Comparison of ENCODE assay signal across 9 mouse cellular contexts in genomic region chr16:37812474-37812886, GRCm38 (mm10). TPM values are rescaled to one million over a fixed set of nuclear protein-coding genes. Genes with fewer than 3 reads are reported as not detected.
DNase-seq lines count a peak whose midpoint lies in the region; ATAC-seq and TF ChIP-seq lines count a peak whose summit lies in the region.
"Had no signal": no experiment of that assay in that cellular context is flagged by ENCODE, and none has a peak within 500 bp of the region (broad histone marks: within the 10 kb centered on the region; RNA-seq: fewer than 3 reads in every experiment).

No protein-coding gene starts in this region.

- H3K9ac ChIP-seq in MEL (ENCODE audit: control insufficient read depth, low read depth, low read length, poor library complexity, severe bottlenecking): no peak overlapping the region
- H3K9ac ChIP-seq in stomach, embryonic 16.5 days (ENCODE audit: low read length): 0 out of 2 replicates have a peak overlapping the region, but pooled peaks have one; percentile 25

- H3K4me3 ChIP-seq in MEL (ENCODE audit: control insufficient read depth in 1 of 2, insufficient read depth in 1 of 2, low read depth in 2 of 2, low read length in 2 of 2): no peak overlapping the region
- no peak overlapping the region for H3K4me3 ChIP-seq in stomach, embryonic 16.5 days (replicated peaks; ENCODE audit: low read length)
- H3K4me3 ChIP-seq: erythroblast, embryonic 14.5 days had no signal

- no peaks in the 10 kb centered on the region for H3K79me2 ChIP-seq in MEL (ENCODE audit: control insufficient read depth, insufficient read depth, low read length, poor library complexity)

- TF ChIP-seq CTCF in MEL (IDR thresholded peaks at IDR 0.05 in 2 of 3, conservative IDR thresholded peaks at IDR 0.05 in 1 of 3; ENCODE audit: control insufficient read depth in 1 of 3, insufficient read depth in 1 of 3, low read depth in 2 of 3, low read length in 3 of 3, poor library complexity in 1 of 3, severe bottlenecking in 1 of 3): no peak; a peak in 1 of 6 replicates

- peak; percentile 69 for DNase-seq in A20 (ENCODE audit: low read depth, low spot score)
- DNase-seq in MEL (ENCODE audit: low read depth, low spot score): no peak
- DNase-seq in heart, postnatal 4 days: peak; percentile 48
- DNase-seq in layer of hippocampus, adult 18-20 months (ENCODE audit: low spot score in 2 of 2): peak; percentile 64 to 84
- DNase-seq in lung, postnatal 10 days: peak; percentile 36
- DNase-seq in gastrocnemius, adult 8-10 months (ENCODE audit: low spot score in 2 of 2): no peak

- TF ChIP-seq RAD21 in MEL (IDR thresholded peaks at IDR 0.05; ENCODE audit: low read depth, low read length): peak; percentile 9

- no peak overlapping the region for H3K27ac ChIP-seq in MEL (ENCODE audit: control insufficient read depth, low read depth, low read length)
- H3K27ac ChIP-seq in stomach, embryonic 16.5 days (ENCODE audit: low read length): no peak overlapping the region

- TF ChIP-seq EP300 in MEL (IDR thresholded peaks at IDR 0.05; ENCODE audit: low read depth in 1 of 2, low read length in 2 of 2): no peak

- peaks cover 0 to 3% of the 10 kb centered on the region in 2 experiments; a peak in 2 of 4 replicates for H3K36me3 ChIP-seq in MEL (ENCODE audit: control insufficient read depth in 1 of 2, insufficient read depth in 2 of 2, low read length in 2 of 2)
- no peaks in the 10 kb centered on the region for H3K36me3 ChIP-seq in stomach, embryonic 16.5 days (ENCODE audit: control insufficient read depth, insufficient read depth, low read length)

- TF ChIP-seq POLR2A in MEL (IDR thresholded peaks at IDR 0.05; ENCODE audit: control insufficient read depth in 1 of 2, insufficient read depth in 1 of 2, low read depth in 1 of 2, low read length in 2 of 2, poor library complexity in 1 of 2): no peak

- no peak overlapping the region for H3K4me2 ChIP-seq in stomach, embryonic 16.5 days (ENCODE audit: low read depth, low read length)

- no peaks in the 10 kb centered on the region for H3K9me3 ChIP-seq in MEL (replicated peaks; ENCODE audit: insufficient read depth, low read length)
- H3K9me3 ChIP-seq in stomach, embryonic 16.5 days (replicated peaks; ENCODE audit: control insufficient read depth, low read length): no peaks in the 10 kb centered on the region

- 47% methylated on average over 9 of the region's 9 CpGs for WGBS in stomach, embryonic 16.5 days

- H3K4me1 ChIP-seq in MEL (ENCODE audit: control insufficient read depth in 1 of 2, insufficient read depth in 2 of 2, low read length in 2 of 2): no peaks in the 10 kb centered on the region
- peaks cover 39% of the 10 kb centered on the region for H3K4me1 ChIP-seq in stomach, embryonic 16.5 days (ENCODE audit: control insufficient read depth, insufficient read depth, low read length)

- peak; percentile 48 for ATAC-seq in common myeloid progenitor, adult 5-6 weeks (replicated peaks; ENCODE audit: low read depth, poor library complexity, severe bottlenecking)
- ATAC-seq in stomach, embryonic 16.5 days (ENCODE audit: insufficient read depth, low FRiP score): no peak

- H3K27me3 ChIP-seq in MEL (ENCODE audit: control insufficient read depth in 1 of 2, insufficient read depth in 2 of 2, low read length in 2 of 2): no peaks in the 10 kb centered on the region; a peak in 1 of 4 replicates
- no peaks in the 10 kb centered on the region for H3K27me3 ChIP-seq in stomach, embryonic 16.5 days (ENCODE audit: control insufficient read depth, insufficient read depth, low read length)

TF ChIP-seq in MEL, 35 proteins besides CTCF, POLR2A, EP300 and RAD21:
- TF ChIP-seq USF2 (IDR thresholded peaks at IDR 0.05; ENCODE audit: borderline replicate concordance in 1 of 2, insufficient read depth in 1 of 2, low read depth in 1 of 2, low read length in 2 of 2): no peak
- 0 out of 2 replicates have a peak, but pooled peaks have one; percentile 5 for TF ChIP-seq SMC3 (IDR thresholded peaks at IDR 0.05; ENCODE audit: low read depth, low read length)
TF ChIP-seq in MEL: peak in this region for 1.

RNA-seq across cellular contexts. Expression of gene Fstl1, which starts 35.8 kb away (rescaled TPM):
- 0.08 TPM in 1 of 2 replicates, not detected in the other for total RNA-seq in MEL (2012; rRNA removed)
- polyA plus RNA-seq in MEL (2012; ENCODE audit: insufficient read depth in 1 of 2, insufficient read length in 2 of 2, low read depth in 1 of 2, low replicate concordance in 2 of 2, missing spikeins in 1 of 2): under 1 TPM in 1 of 2 experiments, not detected in 1; 0.35 TPM
- 0.53 and 1.0 TPM in 2 replicates for total RNA-seq in common myeloid progenitor, adult 5-6 weeks (2017)
- total RNA-seq in heart, postnatal 4 days (2021): 100 to 1,000 TPM; 457 to 460 TPM
- 10 to 100 TPM; 31.3 to 34.0 TPM for total RNA-seq in layer of hippocampus, adult 18-20 months (2021)
- 417 and 440 TPM in 2 replicates for polyA plus RNA-seq in stomach, embryonic 16.5 days (2015; fragmentation: Nextera tagmentation; extraction: Ambion mirVana)
- 10 to 100 TPM; 19.3 to 28.8 (median 21.9) TPM for total RNA-seq in gastrocnemius, adult 8-10 months (2022)

RNA-seq across cellular contexts. Expression of gene Gm36028, which starts 48.5 kb away (rescaled TPM):
- total RNA-seq in MEL (2012; rRNA removed): not detected in 2 replicates
- not detected for polyA plus RNA-seq in MEL (2012; ENCODE audit: insufficient read depth in 1 of 2, insufficient read length in 2 of 2, low read depth in 1 of 2, low replicate concordance in 2 of 2, missing spikeins in 1 of 2)
- 0.64 TPM in 1 of 2 replicates, not detected in the other for total RNA-seq in common myeloid progenitor, adult 5-6 weeks (2017)
- under 1 TPM; 0.47 to 0.79 TPM for total RNA-seq in heart, postnatal 4 days (2021)
- under 1 TPM in 1 of 2 experiments, not detected in 1; 0.40 TPM for total RNA-seq in layer of hippocampus, adult 18-20 months (2021)
- 0.72 and 1.4 TPM in 2 replicates for polyA plus RNA-seq in stomach, embryonic 16.5 days (2015; fragmentation: Nextera tagmentation; extraction: Ambion mirVana)
- total RNA-seq in gastrocnemius, adult 8-10 months (2022): not detected
- polyA plus RNA-seq: erythroblast, embryonic 14.5 days had no signal

RNA-seq across cellular contexts. Expression of gene Lrrc58, which starts 55.7 kb away (rescaled TPM):
- total RNA-seq in MEL (2012; rRNA removed): 24.8 and 27.0 TPM in 2 replicates
- 10 to 100 TPM; 11.0 to 29.6 TPM for polyA plus RNA-seq in MEL (2012; ENCODE audit: insufficient read depth in 1 of 2, insufficient read length in 2 of 2, low read depth in 1 of 2, low replicate concordance in 2 of 2, missing spikeins in 1 of 2)
- total RNA-seq in common myeloid progenitor, adult 5-6 weeks (2017): 50.5 and 64.4 TPM in 2 replicates
- total RNA-seq in heart, postnatal 4 days (2021): 10 to 100 TPM; 89.6 to 90.1 TPM
- total RNA-seq in layer of hippocampus, adult 18-20 months (2021): 100 to 1,000 TPM; 101 to 105 TPM
- polyA plus RNA-seq in stomach, embryonic 16.5 days (2015; fragmentation: Nextera tagmentation; extraction: Ambion mirVana): 40.1 and 41.8 TPM in 2 replicates
- 10 to 100 TPM; 36.4 to 48.4 (median 46.0) TPM for total RNA-seq in gastrocnemius, adult 8-10 months (2022)

Comparison
In these comparisons a context has a peak if more than half of its experiments do, and no peak if none do; other contexts are left out.
1. DNase-seq: peak in A20 (single experiment), heart, postnatal 4 days (single experiment), layer of hippocampus, adult 18-20 months (2 of 2) and lung, postnatal 10 days (single experiment); none in MEL (single experiment) and gastrocnemius, adult 8-10 months (0 of 2).
2. RNA of gene Fstl1, which starts 35.8 kb away (total RNA-seq): 457 to 460 TPM in heart, postnatal 4 days; 31.3 to 34.0 TPM in layer of hippocampus, adult 18-20 months, 19.3 to 28.8 TPM in gastrocnemius, adult 8-10 months, 0.53 to 1.0 TPM in common myeloid progenitor, adult 5-6 weeks and 0.08 TPM in MEL; every median in the first group is over 10 times any median in the second.